Mouse (Mus musculus): ENCODE measurements around the gene Cenpa.
A peak's percentile ranks its signal among the peaks of the same experiment; 100 is the strongest.
"Not testable (repeated sequence)": the region's sequence is repeated elsewhere in the genome, so short reads cannot be mapped to it uniquely, and the experiment has no call there.

Gene Cenpa

GRCm38 (mm10) chr5:30647815-30648560 lies 18.6 kb upstream of the Cenpa start, which contains the start of gene Slc35f6:
TSS of gene Slc35f6 (plus strand) at chr5:30647933.
- DNase-seq = peak; percentile 89

- DNase-seq = no peak
Measured at GRCm38 (mm10) chr5:30649558-30649957, 17.0 kb upstream of the Cenpa start.

GRCm38 (mm10) chr5:30650756-30651155 lies 15.8 kb upstream of the Cenpa start:
- DNase-seq = no peak

- DNase-seq = no peak
Measured at GRCm38 (mm10) chr5:30651554-30651953, 15.0 kb upstream of the Cenpa start.

GRCm38 (mm10) chr5:30653246-30653645 lies 13.3 kb upstream of the Cenpa start:
- DNase-seq = no peak

- DNase-seq = no peak
Measured at GRCm38 (mm10) chr5:30655042-30655441, 11.5 kb upstream of the Cenpa start.

- DNase-seq = no peak
Measured at GRCm38 (mm10) chr5:30655526-30656195, 10.9 kb upstream of the Cenpa start.

GRCm38 (mm10) chr5:30659042-30659441 lies 7.5 kb upstream of the Cenpa start:
- DNase-seq = no peak

GRCm38 (mm10) chr5:30660278-30660677 lies 6.3 kb upstream of the Cenpa start:
- no peak for DNase-seq

- no peak for DNase-seq
Measured at GRCm38 (mm10) chr5:30660813-30661212, 5.8 kb upstream of the Cenpa start.

- no peak for DNase-seq
Measured at GRCm38 (mm10) chr5:30665360-30665759, 1.2 kb upstream of the Cenpa start.

- DNase-seq = no peak
Measured at GRCm38 (mm10) chr5:30665968-30666367, 609 bp upstream of the Cenpa start.

- no peak for DNase-seq
Measured at GRCm38 (mm10) chr5:30667215-30667614, 638 bp downstream of the Cenpa start.

GRCm38 (mm10) chr5:30667686-30668085 lies 1.1 kb downstream of the Cenpa start:
- no peak for DNase-seq

- DNase-seq = no peak
Measured at GRCm38 (mm10) chr5:30668637-30669495, 2.3 kb downstream of the Cenpa start.

GRCm38 (mm10) chr5:30669496-30669830 lies 2.9 kb downstream of the Cenpa start:
- DNase-seq = no peak

GRCm38 (mm10) chr5:30670091-30670490 lies 3.5 kb downstream of the Cenpa start:
- no peak for DNase-seq

- no peak for DNase-seq
Measured at GRCm38 (mm10) chr5:30674001-30674400, 7.4 kb downstream of the Cenpa start.

- no peak for DNase-seq
Measured at GRCm38 (mm10) chr5:30676800-30677199, 10.2 kb downstream of the Cenpa start.

GRCm38 (mm10) chr5:30678069-30678468 lies 11.5 kb downstream of the Cenpa start:
- DNase-seq = not testable (repeated sequence)

GRCm38 (mm10) chr5:30678722-30679296 lies 12.2 kb downstream of the Cenpa start:
- DNase-seq = no peak

- no peak for DNase-seq
Measured at GRCm38 (mm10) chr5:30679593-30679992, 13.0 kb downstream of the Cenpa start.

GRCm38 (mm10) chr5:30681970-30682369 lies 15.4 kb downstream of the Cenpa start:
- DNase-seq = no peak
